Mouse (Mus musculus): ENCODE results near the gene Trmt112. TPM values are rescaled to one million over a fixed set of nuclear protein-coding genes. Genes with fewer than 3 reads are reported as not detected.
A peak's percentile ranks its signal among the peaks of the same experiment; 100 is the strongest.
"Not testable (repeated sequence)": the region's sequence is repeated elsewhere in the genome, so short reads cannot be mapped to it uniquely, and the experiment has no call there.

The Trmt112 gene
- polyA plus RNA-seq, 2 experiments = 163 to 164 TPM

- H3K9ac ChIP-seq (ENCODE audit: low read depth, low read length, severe bottlenecking) = peak overlapping the region; percentile 2; the same call in 1 of the 2 replicates
- ATAC-seq (ENCODE audit: low FRiP score, low read depth) = no peak
- H3K4me3 ChIP-seq (replicated peaks; ENCODE audit: low read length) = peak overlapping the region; percentile 67
- peaks cover 12% of the 10 kb centered on the region for H3K4me1 ChIP-seq (ENCODE audit: control insufficient read depth, insufficient read depth, low read length)
- peaks cover 43% of the 10 kb centered on the region for H3K36me3 ChIP-seq (ENCODE audit: control insufficient read depth, insufficient read depth, low read length)
- H3K4me2 ChIP-seq (replicated peaks; ENCODE audit: low read depth, low read length, severe bottlenecking) = peak overlapping the region; percentile 82
- no peak for DNase-seq (ENCODE audit: low spot score)
- no peaks in the 10 kb centered on the region for H3K9me3 ChIP-seq (ENCODE audit: control insufficient read depth, low read length)
- no peak for TF ChIP-seq POLR2A (IDR thresholded peaks at IDR 0.05; ENCODE audit: borderline replicate concordance, extremely low read depth, insufficient read depth, insufficient read length)
- WGBS = 83% methylated on average over 7 of the region's 7 CpGs
- no peak overlapping the region for H3K27ac ChIP-seq (replicated peaks; ENCODE audit: low read depth, low read length)
- no peaks in the 10 kb centered on the region for H3K27me3 ChIP-seq (ENCODE audit: control insufficient read depth, insufficient read depth, low read length)
Measured at GRCm38 (mm10) chr19:6907811-6908540, 1.5 kb upstream of the Trmt112 start.

GRCm38 (mm10) chr19:6909021-6909420 lies 477 bp upstream of the Trmt112 start:
- H3K4me3 ChIP-seq (replicated peaks; ENCODE audit: low read length) = peak overlapping the region; percentile 67
- WGBS = 7% methylated on average over 11 of the region's 11 CpGs
- peak overlapping the region; percentile 67 for H3K9ac ChIP-seq (ENCODE audit: low read depth, low read length, severe bottlenecking)
- peaks cover 48% of the 10 kb centered on the region for H3K36me3 ChIP-seq (ENCODE audit: control insufficient read depth, insufficient read depth, low read length)
- no peaks in the 10 kb centered on the region for H3K27me3 ChIP-seq (ENCODE audit: control insufficient read depth, insufficient read depth, low read length)
- H3K4me1 ChIP-seq (ENCODE audit: control insufficient read depth, insufficient read depth, low read length) = peaks cover 12% of the 10 kb centered on the region
- DNase-seq (ENCODE audit: low spot score) (peak; percentile 31), ATAC-seq (ENCODE audit: low FRiP score, low read depth) (no peak)
- no peaks in the 10 kb centered on the region for H3K9me3 ChIP-seq (ENCODE audit: control insufficient read depth, low read length)
- TF ChIP-seq POLR2A (IDR thresholded peaks at IDR 0.05; ENCODE audit: borderline replicate concordance, extremely low read depth, insufficient read depth, insufficient read length) = no peak
- H3K27ac ChIP-seq (replicated peaks; ENCODE audit: low read depth, low read length) = peak overlapping the region; percentile 99
- H3K4me2 ChIP-seq (replicated peaks; ENCODE audit: low read depth, low read length, severe bottlenecking) = peak overlapping the region; percentile 82

DNA sequence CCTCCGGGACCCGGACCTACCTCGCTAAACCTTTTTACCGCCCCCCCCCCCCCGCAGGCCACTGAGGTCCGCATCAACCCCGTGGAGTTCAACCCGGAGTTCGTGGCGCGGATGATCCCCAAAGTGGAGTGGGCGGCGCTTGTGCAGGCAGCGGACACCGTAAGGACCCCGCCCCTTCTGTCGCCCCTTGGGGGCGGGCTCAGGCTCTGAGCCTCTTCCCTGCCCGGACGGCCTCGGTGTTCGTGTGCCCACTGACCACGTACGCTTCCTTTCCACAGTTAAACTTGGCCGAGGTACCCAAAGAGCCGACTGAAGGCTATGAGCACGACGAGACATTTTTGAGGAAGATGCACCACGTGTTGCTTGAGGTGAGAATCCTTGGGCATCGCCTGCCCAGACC lies 808 bp downstream of the Trmt112 start:
- ATAC-seq (ENCODE audit: low FRiP score, low read depth) (peak; percentile 25), DNase-seq (ENCODE audit: low spot score) (peak; percentile 29)
- Histone ChIP-seq H3K4me3 (replicated peaks; ENCODE audit: low read length) (peak overlapping the region; percentile 67), H3K27ac (replicated peaks; ENCODE audit: low read depth, low read length) (peak overlapping the region; percentile 99), H3K4me1 (ENCODE audit: control insufficient read depth, insufficient read depth, low read length) (peaks cover 12% of the 10 kb centered on the region), H3K4me2 (replicated peaks; ENCODE audit: low read depth, low read length, severe bottlenecking) (peak overlapping the region; percentile 82), H3K36me3 (ENCODE audit: control insufficient read depth, insufficient read depth, low read length) (peaks cover 44% of the 10 kb centered on the region), H3K9ac (ENCODE audit: low read depth, low read length, severe bottlenecking) (peak overlapping the region; percentile 67)
- H3K27me3 ChIP-seq (ENCODE audit: control insufficient read depth, insufficient read depth, low read length); H3K9me3 ChIP-seq (ENCODE audit: control insufficient read depth, low read length): not testable (repeated sequence)
- WGBS = under 1% methylated on average over 29 of the region's 30 CpGs

- peak overlapping the region; percentile 31; the same call in 1 of the 2 replicates for H3K9ac ChIP-seq (ENCODE audit: low read depth, low read length, severe bottlenecking)
- ATAC-seq (ENCODE audit: low FRiP score, low read depth) (no peak), DNase-seq (ENCODE audit: low spot score) (no peak)
- H3K4me1 ChIP-seq (ENCODE audit: control insufficient read depth, insufficient read depth, low read length) = peaks cover 12% of the 10 kb centered on the region
- H3K9me3 ChIP-seq (ENCODE audit: control insufficient read depth, low read length) = no peaks in the 10 kb centered on the region
- WGBS = 88% methylated on average over 19 of the region's 19 CpGs
- H3K4me3 ChIP-seq (replicated peaks; ENCODE audit: low read length) = peak overlapping the region; percentile 24
- H3K27ac ChIP-seq (replicated peaks; ENCODE audit: low read depth, low read length) = no peak overlapping the region
- peaks cover 35% of the 10 kb centered on the region for H3K36me3 ChIP-seq (ENCODE audit: control insufficient read depth, insufficient read depth, low read length)
- H3K4me2 ChIP-seq (replicated peaks; ENCODE audit: low read depth, low read length, severe bottlenecking) = peak overlapping the region; percentile 82
- no peaks in the 10 kb centered on the region for H3K27me3 ChIP-seq (ENCODE audit: control insufficient read depth, insufficient read depth, low read length)
- TF ChIP-seq POLR2A (IDR thresholded peaks at IDR 0.05; ENCODE audit: borderline replicate concordance, extremely low read depth, insufficient read depth, insufficient read length) = no peak
Measured at GRCm38 (mm10) chr19:6911101-6912074, 1.9 kb downstream of the Trmt112 start.

DNA sequence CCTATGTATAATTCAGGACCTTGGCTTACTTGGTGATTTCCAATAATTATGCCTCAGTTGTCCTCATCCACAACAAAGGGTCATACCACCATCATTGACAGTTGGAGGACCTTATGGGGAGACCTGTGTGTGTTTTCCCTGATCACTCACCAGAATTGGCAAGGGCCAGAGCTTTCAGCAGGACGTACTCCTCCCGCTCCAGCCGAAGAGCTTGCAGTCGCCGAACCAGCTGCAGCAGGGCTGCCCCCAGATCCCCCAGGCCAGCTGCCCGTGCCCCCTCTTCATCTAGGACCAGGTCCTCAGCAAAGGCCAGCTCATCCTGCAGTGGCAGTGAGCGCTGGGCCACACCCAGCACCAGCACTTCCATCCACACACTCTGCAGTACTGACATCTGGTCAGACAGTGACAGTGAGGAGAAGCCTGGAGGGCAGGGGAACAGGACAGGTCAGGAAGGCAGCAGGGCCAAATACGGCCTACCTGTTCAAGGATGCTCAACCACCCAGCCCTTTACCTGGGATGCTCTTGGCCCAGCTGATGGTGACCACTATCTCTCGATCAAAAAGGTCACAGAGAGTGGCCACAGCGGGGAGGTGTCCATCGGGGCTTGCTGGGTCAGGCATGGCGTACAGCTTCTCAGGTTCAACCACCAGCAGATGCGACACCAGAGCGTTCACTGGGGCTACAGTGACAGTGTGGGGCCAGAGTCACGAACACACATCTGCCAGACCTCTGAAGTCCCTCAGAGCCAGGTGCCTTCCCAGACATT lies 2.9 kb downstream of the Trmt112 start:
- H3K36me3 ChIP-seq (ENCODE audit: control insufficient read depth, insufficient read depth, low read length) = peaks cover 26% of the 10 kb centered on the region
- no peak for ATAC-seq (ENCODE audit: low FRiP score, low read depth)
- H3K9ac ChIP-seq (ENCODE audit: low read depth, low read length, severe bottlenecking) = no peak overlapping the region
- no peak overlapping the region for H3K4me3 ChIP-seq (replicated peaks; ENCODE audit: low read length)
- TF ChIP-seq POLR2A (IDR thresholded peaks at IDR 0.05; ENCODE audit: borderline replicate concordance, extremely low read depth, insufficient read depth, insufficient read length) = no peak
- no peaks in the 10 kb centered on the region for H3K9me3 ChIP-seq (ENCODE audit: control insufficient read depth, low read length)
- H3K27ac ChIP-seq (replicated peaks; ENCODE audit: low read depth, low read length) = no peak overlapping the region
- no peak for DNase-seq (ENCODE audit: low spot score)
- 93% methylated on average over 15 of the region's 15 CpGs for WGBS
- H3K27me3 ChIP-seq (ENCODE audit: control insufficient read depth, insufficient read depth, low read length) = no peaks in the 10 kb centered on the region
- H3K4me1 ChIP-seq (ENCODE audit: control insufficient read depth, insufficient read depth, low read length) = peaks cover 11% of the 10 kb centered on the region
- H3K4me2 ChIP-seq (replicated peaks; ENCODE audit: low read depth, low read length, severe bottlenecking) = no peak overlapping the region

All from limb, embryonic 14.5 days (tissue).